Comparison of ENCODE assay signal across 8 mouse cellular contexts in genomic region chr9:35569571-35570534, GRCm38 (mm10). TPM values are rescaled to one million over a fixed set of nuclear protein-coding genes. Genes with fewer than 3 reads are reported as not detected.
A peak's percentile ranks its signal among the peaks of the same experiment; 100 is the strongest.
DNase-seq lines count a peak whose midpoint lies in the region; ATAC-seq and TF ChIP-seq lines count a peak whose summit lies in the region.

Gene Pate2 (plus strand): TSS chr9:35570284.
Gene Hyls1 (minus strand): TSS chr9:35570398.

- peak within 1 kb of the TSS; percentile 79 for H3K27ac ChIP-seq in CH12.LX (ENCODE audit: insufficient read depth, low read depth)
- H3K27ac ChIP-seq in forebrain, embryonic 11.5 days (ENCODE audit: low read depth, low read length): peak within 1 kb of the TSS; percentile 79
- peak within 1 kb of the TSS; percentile 90 for H3K27ac ChIP-seq in heart, embryonic 16.5 days (ENCODE audit: low read length)
- H3K27ac ChIP-seq in liver, embryonic 15.5 days (replicated peaks): peak within 1 kb of the TSS; percentile 97
- peak within 1 kb of the TSS; percentile 82 for H3K27ac ChIP-seq in neural tube, embryonic 12.5 days

- peak in 1 of 2 experiments; percentile 17; a peak in 2 of 4 replicates for TF ChIP-seq CTCF in CH12.LX (conservative IDR thresholded peaks at IDR 0.05 in 1 of 2, IDR thresholded peaks at IDR 0.05 in 1 of 2; ENCODE audit: low read depth in 2 of 2, low read length in 2 of 2)

- ATAC-seq in forebrain, embryonic 11.5 days (replicated peaks; ENCODE audit: low FRiP score): peak; percentile 97
- peak; percentile 98 for ATAC-seq in heart, embryonic 16.5 days (replicated peaks; ENCODE audit: extremely low read depth, insufficient read depth, low FRiP score)
- peak; percentile 97 for ATAC-seq in liver, embryonic 15.5 days (ENCODE audit: insufficient read depth)
- peak; percentile 99 for ATAC-seq in neural tube, embryonic 12.5 days (ENCODE audit: low FRiP score, low read depth)

- peak within 1 kb of the TSS; percentile 61 for H3K4me2 ChIP-seq in CH12.LX (ENCODE audit: insufficient read depth, low read depth, poor library complexity, severe bottlenecking)
- peak within 1 kb of the TSS; percentile 57 for H3K4me2 ChIP-seq in forebrain, embryonic 11.5 days (ENCODE audit: low read depth, low read length, severe bottlenecking)
- peak within 1 kb of the TSS; percentile 71 for H3K4me2 ChIP-seq in heart, embryonic 16.5 days (ENCODE audit: low read depth, low read length)
- H3K4me2 ChIP-seq in liver, embryonic 15.5 days: peak within 1 kb of the TSS; percentile 72
- peak within 1 kb of the TSS; percentile 68 for H3K4me2 ChIP-seq in neural tube, embryonic 12.5 days (replicated peaks)

- TF ChIP-seq POLR2A in CH12.LX (IDR thresholded peaks at IDR 0.05; ENCODE audit: low read depth, low read length): peak; percentile 90

- WGBS in forebrain, embryonic 11.5 days: under 1% methylated on average over 80 of the region's 86 CpGs
- WGBS in heart, embryonic 16.5 days: under 1% methylated on average over 86 of the region's 86 CpGs
- under 1% methylated on average over 86 of the region's 86 CpGs for WGBS in liver, embryonic 15.5 days (ENCODE audit: insufficient replicate concordance)
- under 1% methylated on average over 86 of the region's 86 CpGs for WGBS in neural tube, embryonic 12.5 days

- dilution Hi-C loops in CH12.LX (cut with MboI; ENCODE audit: extremely low pct_ligation_motif_present, extremely low pct_unique_long_range_greater_than_20kb, low sequenced_read_pairs): no loop called here

- TF ChIP-seq RAD21 in CH12.LX (IDR thresholded peaks at IDR 0.05; ENCODE audit: low read depth, low read length): no peak

- peak within 1 kb of the TSS; percentile 55 for H3K9ac ChIP-seq in CH12.LX (ENCODE audit: insufficient read depth, low read depth)
- peak within 1 kb of the TSS; percentile 92 for H3K9ac ChIP-seq in forebrain, embryonic 11.5 days (ENCODE audit: low read length)
- peak within 1 kb of the TSS; percentile 85 for H3K9ac ChIP-seq in heart, embryonic 16.5 days (ENCODE audit: low read length)
- H3K9ac ChIP-seq in liver, embryonic 15.5 days: peak within 1 kb of the TSS; percentile 92
- H3K9ac ChIP-seq in neural tube, embryonic 12.5 days: peak within 1 kb of the TSS; percentile 78

- peaks cover 0 to 32% of the 10 kb centered on the region in 2 experiments; a peak in 2 of 4 replicates for H3K4me1 ChIP-seq in CH12.LX (ENCODE audit: control insufficient read depth in 1 of 2, insufficient read depth in 2 of 2)
- H3K4me1 ChIP-seq in forebrain, embryonic 11.5 days (replicated peaks; ENCODE audit: control insufficient read depth, insufficient read depth, low read length): no peaks in the 10 kb centered on the region; the same call in 1 of the 2 replicates
- H3K4me1 ChIP-seq in heart, embryonic 16.5 days (ENCODE audit: control insufficient read depth, insufficient read depth, low read length): peaks cover 11% of the 10 kb centered on the region
- peaks cover 16% of the 10 kb centered on the region for H3K4me1 ChIP-seq in liver, embryonic 15.5 days (replicated peaks)
- H3K4me1 ChIP-seq in neural tube, embryonic 12.5 days: peaks cover 6% of the 10 kb centered on the region

- H3K4me3 ChIP-seq in CH12.LX (replicated peaks in 1 of 3; ENCODE audit: low read depth in 2 of 3, low read length in 2 of 3, poor library complexity in 1 of 3): peak within 1 kb of the TSS; percentile 69 to 95 (median 88)
- H3K4me3 ChIP-seq in forebrain, embryonic 11.5 days (ENCODE audit: low read depth, low read length): peak within 1 kb of the TSS; percentile 75
- peak within 1 kb of the TSS; percentile 74 for H3K4me3 ChIP-seq in heart, embryonic 16.5 days (ENCODE audit: low read length)
- H3K4me3 ChIP-seq in liver, embryonic 15.5 days (replicated peaks): peak within 1 kb of the TSS; percentile 94
- H3K4me3 ChIP-seq in neural tube, embryonic 12.5 days: peak within 1 kb of the TSS; percentile 72

- TF ChIP-seq EP300 in CH12.LX (IDR thresholded peaks at IDR 0.05; ENCODE audit: low read length): no peak

- H3K36me3 ChIP-seq in CH12.LX (replicated peaks in 1 of 2; ENCODE audit: control insufficient read depth in 1 of 2, insufficient read depth in 1 of 2, low read length in 1 of 2): peaks cover 21 to 31% of the 10 kb centered on the region in 2 experiments
- peaks cover 3% of the 10 kb centered on the region; the same call in 1 of the 2 replicates for H3K36me3 ChIP-seq in forebrain, embryonic 11.5 days (ENCODE audit: control insufficient read depth, insufficient read depth, low read length)
- peaks cover 15% of the 10 kb centered on the region for H3K36me3 ChIP-seq in heart, embryonic 16.5 days (ENCODE audit: control insufficient read depth, insufficient read depth)
- H3K36me3 ChIP-seq in liver, embryonic 15.5 days (replicated peaks): peaks cover 34% of the 10 kb centered on the region
- peaks cover 17% of the 10 kb centered on the region for H3K36me3 ChIP-seq in neural tube, embryonic 12.5 days

- peaks cover 23% of the 10 kb centered on the region for H3K79me2 ChIP-seq in CH12.LX (replicated peaks; ENCODE audit: control insufficient read depth, extremely low read depth, insufficient read depth, poor library complexity, severe bottlenecking)

- in situ Hi-C loops in CH12.LX (cut with MboI; ENCODE audit: low pct_ligation_motif_present, low pct_unique_long_range_greater_than_20kb, low sequenced_read_pairs): no loop called here

- peak; percentile 98 for DNase-seq in CH12.LX (ENCODE audit: extremely low read depth)
- peak; percentile 97 for DNase-seq in c-Kit-positive CD71-positive TER-119-negative erythroid progenitor cells, embryonic 14.5 days (ENCODE audit: low read depth)
- peak; percentile 95 for DNase-seq in forebrain, embryonic 11.5 days (ENCODE audit: low spot score)
- peak; percentile 97 for DNase-seq in kidney, postnatal 36 days
- DNase-seq in telencephalon, adult 2 months (ENCODE audit: low read depth, low spot score): peak; percentile 97

- no peaks in the 10 kb centered on the region for H3K9me3 ChIP-seq in CH12.LX (replicated peaks; ENCODE audit: low read length)
- H3K9me3 ChIP-seq in forebrain, embryonic 11.5 days (ENCODE audit: control insufficient read depth, low read length): no peaks in the 10 kb centered on the region
- H3K9me3 ChIP-seq in heart, embryonic 16.5 days (replicated peaks; ENCODE audit: control insufficient read depth, low read length): no peaks in the 10 kb centered on the region
- H3K9me3 ChIP-seq in liver, embryonic 15.5 days (replicated peaks): no peaks in the 10 kb centered on the region
- no peaks in the 10 kb centered on the region for H3K9me3 ChIP-seq in neural tube, embryonic 12.5 days

- H3K27me3 ChIP-seq in CH12.LX (replicated peaks): no peaks in the 10 kb centered on the region
- H3K27me3 ChIP-seq in forebrain, embryonic 11.5 days (ENCODE audit: control insufficient read depth, insufficient read depth, low read length): 0 out of 2 replicates have a peak, but pooled peaks cover 4% of the 10 kb centered on the region
- H3K27me3 ChIP-seq in heart, embryonic 16.5 days (ENCODE audit: control insufficient read depth, insufficient read depth, low read length): peaks cover 7% of the 10 kb centered on the region
- H3K27me3 ChIP-seq in liver, embryonic 15.5 days: peaks cover 29% of the 10 kb centered on the region
- peaks cover 6% of the 10 kb centered on the region for H3K27me3 ChIP-seq in neural tube, embryonic 12.5 days (replicated peaks)

TF ChIP-seq in CH12.LX, 34 proteins besides CTCF, POLR2A, EP300 and RAD21 (continues in another document):
- TF ChIP-seq NELFE (IDR thresholded peaks at IDR 0.05; ENCODE audit: low read depth, low read length): peak; percentile 78; the same call in 1 of the 2 replicates
- TF ChIP-seq CHD1 (IDR thresholded peaks at IDR 0.05; ENCODE audit: low read depth, low read length): no peak
- TF ChIP-seq NRF1 (IDR thresholded peaks at IDR 0.05; ENCODE audit: low read depth, low read length): peak; percentile 97
- TF ChIP-seq CHD2 (IDR thresholded peaks at IDR 0.05; ENCODE audit: low read length): no peak; the same call in 1 of the 2 replicates
- TF ChIP-seq PAX5 (IDR thresholded peaks at IDR 0.05; ENCODE audit: low read length): no peak
- TF ChIP-seq POLR2AphosphoS2 (IDR thresholded peaks at IDR 0.05; ENCODE audit: low read depth, low read length): peak; percentile 51; the same call in 1 of the 2 replicates
- no peak for TF ChIP-seq MAFK (IDR thresholded peaks at IDR 0.05; ENCODE audit: insufficient replicate concordance, low read length)
- TF ChIP-seq SIN3A (IDR thresholded peaks at IDR 0.05; ENCODE audit: low read length): peak; percentile 66; the same call in 1 of the 2 replicates
- no peak for TF ChIP-seq ZC3H11A (IDR thresholded peaks at IDR 0.05; ENCODE audit: low read depth, low read length)
- TF ChIP-seq MYC (IDR thresholded peaks at IDR 0.05; ENCODE audit: low read depth, low read length): peak; percentile 49; the same call in 1 of the 2 replicates
- TF ChIP-seq TCF12 (IDR thresholded peaks at IDR 0.05; ENCODE audit: low read depth, low read length): peak; percentile 50; the same call in 1 of the 2 replicates
- no peak for TF ChIP-seq KAT2A (IDR thresholded peaks at IDR 0.05; ENCODE audit: insufficient replicate concordance, low read length)
- peak; percentile 94 for TF ChIP-seq ELF1 (IDR thresholded peaks at IDR 0.05; ENCODE audit: low read depth, low read length)
- no peak for TF ChIP-seq GABPA (IDR thresholded peaks at IDR 0.05; ENCODE audit: insufficient replicate concordance, low read depth, low read length)
- no peak for TF ChIP-seq SMC3 (IDR thresholded peaks at IDR 0.05; ENCODE audit: low read depth, low read length)
- TF ChIP-seq ZKSCAN1 (IDR thresholded peaks at IDR 0.05; ENCODE audit: borderline replicate concordance, low read depth, low read length): no peak

RNA-seq across cellular contexts. Expression of gene Pate2, which starts in this region (rescaled TPM):
- 0.17 and 1.0 TPM in 2 replicates for total RNA-seq in CH12.LX (2012; rRNA removed)
- total RNA-seq in CH12.LX (2014; rRNA removed): 0.24 and 0.59 TPM in 2 replicates
- 0.41 and 0.68 TPM in 2 replicates for polyA plus RNA-seq in CH12.LX (2012; ENCODE audit: insufficient read length, low read depth)
- 0.75 and 1.0 TPM in 2 replicates for polyA plus RNA-seq in forebrain, embryonic 11.5 days (2014; fragmentation: Nextera tagmentation; extraction: Ambion mirVana)
- 0.37 and 0.53 TPM in 2 replicates for polyA plus RNA-seq in heart, embryonic 16.5 days (2015; fragmentation: Nextera tagmentation; extraction: Ambion mirVana)
- 0.09 and 0.26 TPM in 2 replicates for polyA plus RNA-seq in liver, embryonic 15.5 days (2015; fragmentation: Nextera tagmentation; extraction: Ambion mirVana)
- polyA plus RNA-seq in neural tube, embryonic 12.5 days (2016; fragmentation: Nextera tagmentation; extraction: Ambion mirVana): 1.5 and 1.7 TPM in 2 replicates

RNA-seq across cellular contexts. Expression of gene Hyls1, which starts in this region (rescaled TPM):
- total RNA-seq in CH12.LX (2012; rRNA removed): 15.4 and 16.0 TPM in 2 replicates
- 18.9 and 21.5 TPM in 2 replicates for total RNA-seq in CH12.LX (2014; rRNA removed)
- polyA plus RNA-seq in CH12.LX (2012; ENCODE audit: insufficient read length, low read depth): 18.3 and 20.2 TPM in 2 replicates
- 31.1 and 34.2 TPM in 2 replicates for polyA plus RNA-seq in forebrain, embryonic 11.5 days (2014; fragmentation: Nextera tagmentation; extraction: Ambion mirVana)
- 14.4 and 14.5 TPM in 2 replicates for polyA plus RNA-seq in heart, embryonic 16.5 days (2015; fragmentation: Nextera tagmentation; extraction: Ambion mirVana)
- 8.9 TPM in 2 replicates for polyA plus RNA-seq in liver, embryonic 15.5 days (2015; fragmentation: Nextera tagmentation; extraction: Ambion mirVana)
- polyA plus RNA-seq in neural tube, embryonic 12.5 days (2016; fragmentation: Nextera tagmentation; extraction: Ambion mirVana): 17.8 and 21.3 TPM in 2 replicates

Comparison
In these comparisons a context has a peak if more than half of its experiments do, and no peak if none do; other contexts are left out.
1. Peak in every context shown above with its lines: DNase-seq, ATAC-seq, H3K4me3 ChIP-seq and H3K27ac ChIP-seq.